Mouse (Mus musculus) cerebellum, adult 11-12 months (tissue): ENCODE measurements at regions not wholly inside any gene's neighbourhood (a gene's known extent, or its start where the extent isn't known, plus 50 kb on each side); places are given as distances from the start of the nearest gene placed in this dataset.

Source experiments
- DNase-seq: peaks from one replicate; pipeline ENCODE4 v3.0.0; 2022

DNA sequence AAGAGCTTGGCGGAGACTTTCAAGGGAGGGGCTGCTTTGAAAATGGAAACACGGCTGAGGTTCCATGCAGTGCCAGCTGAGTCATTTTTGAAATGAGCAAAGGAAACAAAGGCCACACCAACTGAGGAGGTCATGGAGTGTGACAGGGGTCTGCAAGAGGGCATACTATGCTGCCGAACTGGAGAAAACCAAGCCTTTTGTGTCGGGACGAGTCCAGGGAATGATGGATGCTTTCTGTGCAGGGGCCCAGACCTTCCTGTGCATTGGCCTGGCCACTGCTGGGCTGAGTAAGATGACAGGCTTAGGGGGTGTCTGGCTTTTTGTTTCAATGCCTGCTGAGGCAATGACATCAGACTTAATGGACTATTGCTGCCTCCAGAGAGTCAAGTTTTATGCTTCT, 203.8 kb upstream of the Ubash3b start:
- no peak for DNase-seq

DNA sequence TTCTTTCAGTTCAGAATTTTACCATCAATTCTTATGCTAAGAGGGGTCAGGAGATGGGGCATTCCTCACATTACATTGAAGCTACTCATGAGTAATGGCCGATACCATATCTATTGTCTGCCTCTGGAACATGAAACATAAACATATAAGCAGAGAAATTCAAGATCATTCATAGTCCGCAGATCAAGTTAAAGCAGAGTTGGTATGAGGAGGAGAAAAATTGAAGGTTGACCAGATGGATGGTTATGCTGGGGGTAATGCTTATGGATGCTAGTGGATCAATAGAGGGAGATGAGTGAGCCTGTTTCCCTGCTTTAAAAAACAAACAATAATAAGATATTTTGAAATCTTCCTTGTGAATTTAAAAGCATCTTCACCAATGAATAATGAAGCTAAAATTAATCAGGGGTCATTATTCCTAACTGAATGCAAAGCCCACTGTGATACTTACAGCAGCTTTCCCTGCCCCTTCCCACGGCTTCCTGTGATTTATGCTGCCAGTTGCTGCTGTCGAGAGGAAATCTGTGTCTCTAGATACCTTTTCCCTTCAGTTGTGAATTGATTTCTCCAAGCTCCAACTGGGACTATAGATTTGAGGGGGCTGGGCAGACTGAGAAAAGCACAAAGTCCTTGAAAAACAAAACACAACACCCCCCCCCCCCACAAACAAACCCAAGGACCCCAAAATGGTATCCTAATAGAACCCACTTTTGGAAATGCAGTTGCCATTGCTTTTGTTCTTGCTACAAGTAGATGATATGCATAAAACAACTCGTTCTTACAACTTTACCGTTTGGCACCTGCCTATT, 203.1 kb upstream of the Ubash3b start:
- no peak for DNase-seq

DNA sequence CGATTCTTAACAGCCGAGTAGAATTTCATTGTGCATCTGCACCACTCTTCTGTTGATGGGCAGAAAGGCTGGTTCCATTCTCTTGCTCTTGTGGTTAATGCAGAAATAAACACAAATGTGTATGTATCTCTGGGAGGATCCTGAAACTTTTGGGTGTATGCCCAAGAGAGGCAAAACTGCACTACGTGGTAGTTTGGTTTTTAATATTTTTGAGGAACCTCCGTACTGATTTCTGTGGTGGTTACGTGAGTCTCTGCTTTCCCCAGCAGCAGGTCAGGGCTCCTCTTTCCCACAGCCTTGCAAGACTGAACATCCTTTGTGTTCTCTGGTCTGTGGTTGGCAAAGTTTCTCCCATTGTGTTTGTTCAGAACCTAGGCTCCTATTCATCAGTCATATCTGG, 198.9 kb upstream of the Ubash3b start:
- no peak for DNase-seq

DNA sequence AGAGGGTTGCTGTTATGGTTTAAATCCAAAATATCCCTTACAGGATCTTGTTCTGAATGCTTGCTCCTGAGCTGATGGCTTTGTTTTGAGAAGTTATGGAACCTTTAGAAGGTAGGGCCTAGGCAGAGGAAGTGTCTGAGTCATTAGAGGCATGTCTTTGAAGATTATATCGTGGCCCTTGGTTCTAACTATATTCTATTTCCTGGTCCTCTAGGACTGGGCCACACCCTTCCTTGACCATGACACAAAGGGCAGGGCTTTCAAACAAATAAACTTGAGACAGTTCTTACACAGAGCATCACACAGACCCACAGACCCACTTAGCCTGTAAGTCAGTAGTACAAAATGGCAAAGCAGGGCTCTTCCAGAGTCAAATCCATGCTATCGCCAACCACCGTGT, 197.8 kb upstream of the Ubash3b start:
- no peak for DNase-seq

DNA sequence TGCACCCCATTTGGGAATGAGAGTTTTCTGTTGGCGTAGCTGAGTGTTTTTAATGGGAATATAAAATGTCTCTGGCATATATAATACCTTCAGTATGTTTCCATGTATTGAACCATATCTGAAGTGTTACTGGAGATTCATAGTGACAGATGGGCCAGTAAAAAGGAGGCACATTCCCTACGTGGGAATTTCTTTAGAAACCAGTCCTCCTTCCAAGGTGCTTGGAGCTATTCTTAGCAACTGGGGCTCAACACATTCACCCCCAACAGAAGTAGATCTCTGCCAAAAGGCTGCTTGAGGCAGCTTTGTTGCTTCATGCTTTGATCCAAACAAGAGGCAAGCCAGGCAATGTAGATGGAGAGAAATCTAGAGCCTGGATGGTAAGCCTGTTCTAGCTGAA, 183.8 kb upstream of the Ubash3b start:
- DNase-seq, result no peak

DNA sequence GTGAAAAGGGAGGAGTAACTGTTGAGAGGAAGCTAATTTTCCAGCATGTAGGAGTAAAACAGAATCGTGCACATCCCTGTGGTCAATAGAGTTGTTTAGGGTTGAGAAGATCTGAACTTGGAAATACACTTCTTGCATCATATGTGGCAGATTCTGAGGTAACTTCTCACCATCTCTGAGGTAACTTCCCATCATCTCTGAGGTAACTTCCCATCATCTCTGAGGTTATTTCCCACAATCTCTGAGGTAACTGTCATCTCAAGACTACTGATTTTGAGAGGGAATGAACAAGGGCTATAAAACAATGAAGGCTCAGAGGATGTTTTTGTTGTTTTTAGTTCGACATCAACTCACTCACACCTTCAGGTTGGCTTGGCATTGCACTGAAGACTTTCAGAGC, 175.9 kb upstream of the Ubash3b start:
- DNase-seq, result no peak

DNA sequence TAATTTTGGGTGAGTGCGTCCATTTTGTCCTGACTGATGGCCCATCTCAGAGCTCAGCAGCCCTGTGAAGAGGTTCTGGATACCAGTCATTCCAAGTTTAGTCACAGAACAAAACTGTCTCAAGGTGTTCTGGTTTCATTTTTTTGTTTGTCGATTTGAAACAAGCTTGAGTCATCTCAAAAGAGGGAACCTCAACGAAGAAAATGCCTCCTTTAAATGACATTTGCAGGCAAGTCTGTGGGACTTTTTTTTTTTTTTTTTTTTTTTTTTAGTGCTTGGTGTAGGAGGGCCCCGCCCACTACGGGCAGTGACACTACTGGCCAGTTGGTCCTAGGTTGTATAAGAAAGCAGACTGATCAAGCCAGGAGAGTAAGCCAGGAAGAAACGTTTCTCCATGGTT, 175.3 kb upstream of the Ubash3b start:
- DNase-seq, result no peak

DNA sequence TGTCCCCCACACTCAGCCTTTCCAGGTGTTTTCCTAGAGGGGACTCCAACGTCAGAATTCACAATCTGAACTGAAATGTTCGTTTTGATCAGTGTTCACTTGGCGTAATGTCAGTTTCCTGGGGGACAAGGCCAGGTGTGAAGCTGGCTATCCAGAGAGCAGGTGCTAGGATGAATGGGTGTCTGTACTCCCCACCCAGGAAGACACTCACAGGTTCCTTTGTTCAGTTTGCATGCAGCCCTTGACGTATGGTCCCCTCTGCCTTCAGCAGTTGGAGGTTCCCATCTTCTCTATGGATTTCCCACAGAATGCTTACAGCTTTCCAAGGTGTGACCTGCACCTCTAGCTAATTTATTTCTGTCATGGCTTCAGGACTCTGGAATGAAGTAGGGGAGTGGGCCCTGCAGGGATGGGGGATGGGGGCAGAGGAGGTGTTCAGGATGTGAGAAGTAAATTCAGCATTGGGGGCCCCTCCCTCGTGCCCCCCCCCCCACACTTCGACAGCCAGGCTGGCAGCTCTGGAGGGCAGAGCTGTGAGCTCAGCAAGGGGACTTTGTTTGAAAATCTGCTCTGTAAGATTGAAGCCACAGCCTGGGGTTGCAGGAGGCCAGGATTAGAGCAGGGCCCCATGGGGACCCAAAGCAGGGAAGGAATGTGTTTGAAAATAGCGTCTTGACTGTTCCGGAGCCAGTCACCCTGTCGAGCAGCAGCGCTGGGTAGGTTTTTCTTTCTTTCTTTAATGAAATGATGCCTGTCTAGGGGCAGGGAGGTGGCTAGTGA, 173.2 kb upstream of the Ubash3b start:
- DNase-seq, result no peak

DNA sequence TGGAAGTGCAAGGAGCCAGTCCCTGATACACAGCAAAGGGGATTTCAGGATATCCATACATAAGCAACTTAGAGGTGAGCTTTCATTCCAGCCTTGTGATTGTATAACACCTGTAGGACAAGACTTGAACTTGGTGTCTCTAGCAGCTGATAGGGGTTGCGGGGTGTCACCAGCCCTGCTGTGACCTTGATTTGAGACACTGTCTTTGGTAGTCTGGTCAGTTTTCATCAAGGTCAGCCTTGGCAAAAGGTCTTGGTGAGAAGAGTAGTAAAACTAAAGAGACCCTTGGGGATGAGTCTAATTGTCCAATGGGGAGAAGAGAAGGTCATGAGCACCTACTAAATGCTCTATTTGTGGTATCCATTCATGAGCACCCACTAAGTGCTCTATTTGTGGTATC, 172.0 kb upstream of the Ubash3b start:
- no peak for DNase-seq

DNA sequence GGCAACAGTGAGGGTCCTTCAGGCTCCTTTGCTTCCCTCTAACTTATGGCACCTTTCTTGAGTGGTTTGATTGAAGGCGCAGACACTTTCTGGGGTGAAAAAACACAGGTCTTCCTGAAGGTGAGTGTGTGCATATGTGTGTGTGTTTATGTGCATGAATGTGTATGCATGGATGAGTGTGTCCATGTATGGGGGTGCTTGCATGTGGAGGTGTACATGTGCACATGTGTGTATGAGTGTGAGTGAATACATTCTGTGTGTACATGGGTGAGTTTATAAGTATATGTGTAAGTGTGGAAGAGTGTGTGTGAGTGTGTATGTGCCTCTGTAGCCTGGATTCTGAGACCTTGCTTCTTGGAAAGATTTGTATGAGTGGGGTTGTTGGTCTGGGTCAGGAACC, 167.5 kb upstream of the Ubash3b start:
- no peak for DNase-seq

DNA sequence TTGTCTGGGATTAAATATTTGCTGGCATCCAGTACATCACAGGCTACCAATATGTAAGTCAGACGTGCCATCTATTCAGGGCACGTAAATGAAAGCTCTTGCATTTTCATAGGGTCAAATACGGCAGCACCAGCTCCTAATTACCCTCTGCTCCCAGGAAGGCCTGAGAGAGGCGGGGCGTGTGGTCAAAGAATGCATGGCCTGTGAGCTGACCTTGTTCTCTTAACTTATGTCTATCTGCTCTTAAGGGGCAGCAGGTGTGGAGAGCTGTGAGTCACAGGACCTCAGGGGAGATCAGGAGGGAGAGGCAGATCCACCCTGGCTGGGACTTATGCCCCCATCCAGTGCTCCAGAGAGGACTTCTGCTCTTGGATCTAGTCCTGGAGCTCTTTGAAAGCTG, 167.0 kb upstream of the Ubash3b start:
- no peak for DNase-seq

DNA sequence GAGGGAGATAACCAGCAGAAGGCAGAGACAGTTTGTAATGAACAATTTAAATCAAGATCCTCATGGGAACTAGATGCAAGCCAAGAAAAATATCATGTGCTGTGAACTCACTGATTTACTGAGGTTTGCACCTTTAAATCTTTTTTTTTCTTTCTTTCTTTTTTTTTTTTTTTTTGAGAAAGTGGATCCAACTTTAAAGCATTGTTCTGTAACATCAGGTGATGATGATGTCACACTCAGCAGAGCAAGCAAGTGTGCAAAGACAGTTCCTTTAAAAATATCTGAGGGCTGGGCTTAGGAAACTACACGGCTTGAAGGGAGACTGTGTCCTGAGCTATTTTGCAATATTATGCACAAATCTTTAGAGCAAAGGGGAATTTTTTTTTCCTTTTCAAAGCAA, 166.6 kb upstream of the Ubash3b start:
- no peak for DNase-seq

DNA sequence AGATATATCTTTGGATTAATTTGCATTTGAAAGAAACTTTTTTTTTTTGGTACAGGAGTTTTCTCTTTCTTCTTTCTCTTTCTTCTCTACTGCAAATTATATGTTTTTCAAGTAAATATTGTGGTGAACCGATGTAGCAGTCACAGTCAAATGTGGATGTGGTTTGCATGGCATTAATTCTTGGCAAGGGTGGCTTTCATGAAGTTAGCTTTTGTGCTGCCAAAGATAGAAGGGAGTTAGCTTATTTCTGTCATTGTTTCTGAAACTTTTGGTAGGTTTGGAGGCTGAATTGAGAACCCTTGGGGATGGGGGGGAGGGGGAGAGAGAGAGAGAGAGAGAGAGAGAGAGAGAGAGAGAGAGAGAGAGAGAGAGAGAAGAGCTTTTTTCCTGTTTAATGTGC, 166.1 kb upstream of the Ubash3b start:
- no peak for DNase-seq

DNA sequence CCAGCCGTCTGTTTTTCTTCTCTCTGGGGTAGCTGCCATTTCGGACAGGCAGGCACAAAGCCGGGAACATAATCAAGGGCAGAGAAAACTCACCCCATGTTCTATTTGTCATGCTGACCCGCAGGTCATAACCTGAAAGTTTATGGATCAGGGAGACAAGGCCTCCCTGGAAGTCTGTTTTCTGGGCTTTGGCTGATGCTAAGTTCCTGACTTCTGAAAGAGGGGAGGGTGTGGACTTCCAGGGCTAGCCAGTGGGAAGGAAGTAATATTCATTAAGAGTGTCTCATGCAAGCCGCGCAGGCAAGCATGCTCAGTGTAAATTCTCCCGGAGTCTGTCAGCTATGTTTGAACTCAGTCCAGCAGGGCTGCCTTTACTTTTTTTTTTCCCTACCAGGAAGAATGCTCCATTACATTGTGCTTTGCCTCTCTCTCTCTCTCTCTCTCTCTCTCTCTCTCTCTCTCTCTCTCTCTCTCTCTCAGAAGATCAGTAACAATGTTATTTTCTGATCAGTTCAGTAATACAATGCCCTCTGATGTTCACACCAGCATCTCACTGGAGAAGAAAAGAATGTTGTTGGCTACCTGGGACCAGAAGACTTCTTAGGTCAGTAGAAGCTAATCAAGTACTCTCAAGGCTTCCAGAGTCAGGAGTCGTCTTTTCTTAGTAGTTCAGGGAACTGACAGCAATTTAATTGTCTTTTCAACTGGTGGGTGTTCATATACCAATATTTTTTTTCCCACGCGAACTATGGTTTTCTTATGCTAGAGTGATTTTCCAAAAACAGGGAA, 165.5 kb upstream of the Ubash3b start:
- DNase-seq, result no peak

DNA sequence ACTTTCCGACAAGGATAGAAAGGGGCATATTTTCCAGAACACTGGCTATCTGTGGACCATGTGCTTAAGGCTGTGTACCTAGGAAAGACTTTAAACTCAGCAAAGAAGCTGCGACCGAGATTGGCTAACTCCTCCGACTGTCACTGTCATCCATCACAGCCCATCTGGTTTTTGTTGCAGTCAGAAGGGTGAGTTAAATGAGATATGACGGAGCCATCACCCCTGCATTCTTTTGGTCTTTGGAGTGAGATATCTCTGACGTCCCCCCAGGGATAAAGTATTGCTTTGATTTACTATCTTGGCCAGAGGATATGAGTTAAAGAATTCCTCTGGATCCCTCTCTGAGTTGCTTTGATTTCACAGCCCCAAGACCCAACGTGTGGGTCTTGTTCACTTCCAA, 160.0 kb upstream of the Ubash3b start:
- DNase-seq, result no peak

DNA sequence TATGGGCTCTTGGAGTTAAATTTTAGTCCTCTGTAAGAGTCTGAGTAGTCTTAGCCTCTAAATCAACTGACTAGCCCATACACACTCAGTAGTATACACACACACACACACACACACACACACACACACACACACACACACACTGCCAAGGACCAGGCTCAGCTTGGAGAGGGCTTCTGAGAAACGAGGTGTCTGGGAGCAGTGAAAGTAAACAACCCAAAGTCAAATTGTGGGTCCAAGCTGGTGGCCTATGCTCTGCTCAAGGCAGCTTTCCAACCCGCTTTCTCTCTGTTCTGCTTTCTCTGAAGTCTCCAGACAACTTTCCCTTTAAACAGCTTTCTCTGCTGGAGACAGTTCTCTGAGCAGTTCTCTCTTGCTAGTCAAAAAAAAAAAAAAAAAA, 157.6 kb upstream of the Ubash3b start:
- no peak for DNase-seq

DNA sequence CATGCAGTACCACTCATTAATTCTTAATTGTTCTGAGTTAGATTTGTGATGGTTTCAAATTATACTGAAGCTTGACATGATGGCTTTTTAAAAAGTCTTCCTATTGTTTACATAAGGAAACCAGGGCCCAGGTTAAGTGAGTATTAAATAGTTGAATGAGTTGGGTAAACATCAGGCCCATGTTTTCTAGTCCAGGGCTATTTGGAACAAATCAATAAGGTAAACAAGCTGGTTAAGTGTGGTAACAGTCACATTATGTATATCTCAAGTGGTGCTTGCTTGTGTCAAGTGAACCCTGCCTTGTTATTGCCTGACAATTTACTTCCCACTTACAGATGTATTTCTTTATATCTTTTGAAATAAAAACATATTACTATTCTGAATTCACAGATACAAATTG, 144.7 kb upstream of the Ubash3b start:
- DNase-seq, result no peak

DNA sequence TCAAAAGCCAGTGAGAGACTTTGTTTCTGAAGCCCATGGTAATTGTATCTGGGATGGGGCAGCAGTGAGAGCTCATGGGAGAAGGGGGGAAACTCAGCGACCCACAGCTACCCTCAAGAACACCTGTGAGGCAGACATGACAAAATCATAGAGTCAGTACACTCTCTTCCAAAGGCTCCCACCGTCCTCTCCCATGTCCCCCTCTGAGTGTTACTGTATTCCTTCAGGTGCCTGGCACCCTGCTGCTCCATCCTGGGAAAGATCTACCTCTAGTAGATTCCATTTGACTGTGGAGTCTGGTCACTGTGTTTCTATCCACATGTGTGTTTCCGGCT, 142.0 kb upstream of the Ubash3b start:
- DNase-seq, result no peak

DNA sequence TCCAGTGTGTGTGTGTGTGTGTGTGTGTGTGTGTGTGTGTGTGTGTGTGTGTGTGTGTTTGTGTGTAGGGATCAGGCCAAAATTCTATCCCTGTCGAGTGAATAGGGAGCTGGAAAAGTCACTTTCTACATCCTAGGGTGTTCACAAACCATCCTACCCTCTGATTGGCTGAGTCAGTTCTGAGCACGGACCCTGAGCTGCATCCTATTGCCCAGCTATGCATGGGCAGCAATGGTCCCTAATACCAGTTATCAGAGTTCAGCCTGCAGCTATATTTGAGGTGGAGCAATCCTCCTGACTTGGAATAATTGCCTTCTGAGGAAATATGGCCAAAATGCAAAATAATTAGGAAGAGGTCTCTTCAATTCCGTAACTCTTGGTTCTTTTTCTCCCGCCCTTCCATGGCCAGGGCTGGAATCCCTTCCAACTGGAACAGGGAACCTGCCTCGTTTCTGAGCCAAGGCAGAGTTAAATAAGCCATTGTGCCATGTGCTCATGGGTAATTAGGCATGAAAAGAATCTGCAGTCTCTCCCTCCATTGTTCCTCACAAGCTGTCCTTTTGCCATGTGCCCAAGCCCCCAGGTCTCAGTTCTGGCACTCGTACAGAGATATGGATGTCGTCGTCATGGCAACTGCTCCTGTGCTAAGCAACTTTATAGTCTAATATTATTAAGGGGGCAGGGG, 141.5 kb upstream of the Ubash3b start:
- DNase-seq, result peak; percentile 3

DNA sequence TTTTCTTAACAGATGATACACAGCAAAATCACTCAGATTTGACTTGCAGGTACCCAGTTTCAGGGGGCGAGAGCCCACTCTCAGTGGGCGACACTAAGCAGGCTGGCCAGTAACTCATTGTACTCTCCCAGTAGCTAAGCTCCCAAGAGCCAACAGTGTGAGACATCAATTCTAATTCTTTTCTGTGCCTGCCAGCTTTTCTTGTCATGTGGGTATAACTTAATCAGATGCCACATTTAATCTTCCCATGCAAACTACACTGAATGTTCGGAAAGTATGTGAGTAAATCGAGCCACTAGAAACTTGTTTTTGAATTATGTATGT, 124.6 kb upstream of the Ubash3b start:
- DNase-seq, result no peak

DNA sequence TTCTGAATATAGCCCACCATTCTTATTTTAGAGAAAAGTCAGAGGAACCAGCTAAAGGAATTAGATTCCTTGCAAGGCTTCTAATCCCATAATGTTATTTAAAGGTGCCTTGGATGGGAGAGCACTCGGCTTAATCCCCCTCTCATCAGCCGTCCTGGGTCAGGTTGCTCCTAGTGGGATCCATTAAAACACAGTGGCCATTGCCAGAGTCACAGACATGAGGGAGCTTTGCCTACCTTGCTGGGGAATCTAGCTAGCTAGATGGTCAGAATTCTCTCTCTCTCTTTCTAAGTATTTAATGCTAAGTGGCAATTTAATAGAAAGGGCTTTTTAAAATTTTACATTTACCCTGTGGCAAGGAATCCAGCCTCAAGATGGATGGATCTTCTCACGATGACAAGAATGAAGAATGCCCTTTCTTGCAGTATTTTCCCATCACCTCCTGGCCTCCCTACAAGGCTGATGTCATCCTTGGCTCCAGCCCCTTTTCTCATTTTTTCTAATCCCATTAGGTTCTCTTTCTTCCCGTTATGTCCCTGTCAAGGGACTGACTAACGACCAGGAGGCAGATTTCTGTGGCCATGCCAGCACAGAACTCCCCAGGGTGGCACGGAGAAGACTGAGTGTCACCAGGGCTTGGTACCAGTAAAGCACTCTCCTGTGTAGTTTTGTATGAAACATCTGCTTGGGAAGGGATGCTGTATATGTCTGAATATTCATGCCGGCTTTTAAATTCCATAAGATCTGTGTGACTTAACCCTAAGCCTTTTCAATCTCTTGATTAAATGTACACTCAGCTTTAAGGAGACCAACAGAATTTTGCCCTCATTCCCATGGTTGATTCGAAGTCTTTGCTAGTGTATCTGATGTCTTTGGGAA, 124.0 kb upstream of the Ubash3b start:
- no peak for DNase-seq

DNA sequence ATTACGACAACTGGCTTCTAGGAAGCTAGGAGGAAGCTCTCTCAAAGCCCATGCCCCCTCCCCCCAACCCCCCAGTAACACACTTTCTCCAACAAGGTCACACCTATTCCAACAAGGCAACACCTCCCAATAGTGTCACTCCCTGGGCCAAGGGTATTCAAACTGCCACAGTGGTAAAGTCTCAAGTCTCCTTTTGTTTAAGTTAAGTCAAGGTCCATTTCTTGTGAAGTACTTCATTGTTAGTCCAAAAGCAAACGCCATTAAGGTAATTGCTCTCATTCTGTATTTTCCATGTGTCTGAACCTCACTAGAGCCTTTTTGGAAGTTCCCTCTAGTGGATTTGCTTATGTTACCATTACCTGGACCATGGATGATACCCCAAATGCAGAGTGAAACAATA, 116.2 kb upstream of the Ubash3b start:
- DNase-seq, result no peak
